In genomic region chr9:99320006-99320405, GRCm38 (mm10) we compare ENCODE assay signal across 20 mouse cellular contexts. TPM values are rescaled to one million over a fixed set of nuclear protein-coding genes. Genes with fewer than 3 reads are reported as not detected.
DNase-seq lines count a peak whose midpoint lies in the region; ATAC-seq lines count a peak whose summit lies in the region.
"Had no signal": no experiment of that assay in that cellular context is flagged by ENCODE, and none has a peak within 500 bp of the region (broad histone marks: within the 10 kb centered on the region; RNA-seq: fewer than 3 reads in every experiment).

No protein-coding gene starts in this region.

- no peak for ATAC-seq in cerebellum, adult (ENCODE audit: insufficient number of reproducible peaks, low FRiP score, low TSS enrichment)
- peak; percentile 41; the same call in 1 of the 2 replicates for ATAC-seq in kidney, embryonic 15.5 days (replicated peaks; ENCODE audit: low FRiP score)
- ATAC-seq: CD4-positive, CD25-positive, alpha-beta regulatory T cell, adult 4 months; intestine, postnatal 0 days; midbrain, embryonic 16.5 days had no signal

- no peak overlapping the region for H3K9ac ChIP-seq in kidney, embryonic 15.5 days
- H3K9ac ChIP-seq: heart, embryonic 13.5 days; hindbrain, embryonic 14.5 days had no signal

- H3K4me2 ChIP-seq in kidney, embryonic 15.5 days = no peak overlapping the region
- H3K4me2 ChIP-seq: heart, embryonic 13.5 days; hindbrain, embryonic 14.5 days; liver, embryonic 11.5 days had no signal

- H3K36me3 ChIP-seq in kidney, embryonic 15.5 days = no peaks in the 10 kb centered on the region
- H3K36me3 ChIP-seq: G1E; heart, embryonic 13.5 days had no signal

- no peaks in the 10 kb centered on the region for H3K27me3 ChIP-seq in kidney, embryonic 15.5 days

- 36% methylated on average over 8 of the region's 8 CpGs for WGBS in kidney, embryonic 15.5 days

- H3K9me3 ChIP-seq in kidney, embryonic 15.5 days (replicated peaks) = no peaks in the 10 kb centered on the region
- H3K9me3 ChIP-seq: G1E; heart, embryonic 13.5 days; megakaryocyte, embryonic 14.5 days had no signal

- no peak overlapping the region for H3K4me3 ChIP-seq in kidney, embryonic 15.5 days (replicated peaks)
- H3K4me3 ChIP-seq: heart, embryonic 13.5 days; megakaryocyte, embryonic 14.5 days had no signal

- peak; percentile 13 for DNase-seq in cerebellum, adult 9-10 months
- no peak for DNase-seq in kidney, adult 18-20 months
- peak; percentile 64 for DNase-seq in A20 (ENCODE audit: low read depth, low spot score)
- peak; percentile 31 for DNase-seq in adrenal gland, postnatal 14 days
- no peak for DNase-seq in lung, adult 18-20 months
- DNase-seq: lung, adult 2 months; retina, postnatal 1 day; thymus, postnatal 14 days had no signal

- peaks cover 10% of the 10 kb centered on the region; the same call in 1 of the 2 replicates for H3K4me1 ChIP-seq in kidney, embryonic 15.5 days

- H3K27ac ChIP-seq in kidney, embryonic 15.5 days = no peak overlapping the region
- H3K27ac ChIP-seq: heart, embryonic 13.5 days; hindbrain, embryonic 14.5 days had no signal

RNA-seq across cellular contexts. Expression of gene Esyt3, which starts 38.4 kb away (rescaled TPM):
- polyA plus RNA-seq in kidney, embryonic 15.5 days (2015; fragmentation: Nextera tagmentation; extraction: Ambion mirVana) = 0.35 and 0.54 TPM in 2 replicates
- total RNA-seq in adrenal gland, postnatal 14 days (2021) = 0.44 and 0.71 TPM in 2 replicates
- total RNA-seq: gastrocnemius, adult 8-10 months; granulocyte monocyte progenitor cell, adult 5-6 weeks had no signal
- polyA plus RNA-seq: CD4-positive, CD25-positive, alpha-beta regulatory T cell, adult 4 months; G1E had no signal

Comparison
In these comparisons a context has a peak if more than half of its experiments do, and no peak if none do; other contexts are left out.
1. DNase-seq: peak in cerebellum, adult 9-10 months (single experiment), A20 (single experiment) and adrenal gland, postnatal 14 days (single experiment); none in kidney, adult 18-20 months (single experiment) and lung, adult 18-20 months (0 of 2).